Mouse (Mus musculus): ENCODE results near the gene Abl1. TPM values are rescaled to one million over a fixed set of nuclear protein-coding genes. Genes with fewer than 3 reads are reported as not detected.
A peak's percentile ranks its signal among the peaks of the same experiment; 100 is the strongest.

Abl1 gene
- total RNA-seq, 2 experiments from 2014 or later = 35.5 to 43.7 TPM

DNA sequence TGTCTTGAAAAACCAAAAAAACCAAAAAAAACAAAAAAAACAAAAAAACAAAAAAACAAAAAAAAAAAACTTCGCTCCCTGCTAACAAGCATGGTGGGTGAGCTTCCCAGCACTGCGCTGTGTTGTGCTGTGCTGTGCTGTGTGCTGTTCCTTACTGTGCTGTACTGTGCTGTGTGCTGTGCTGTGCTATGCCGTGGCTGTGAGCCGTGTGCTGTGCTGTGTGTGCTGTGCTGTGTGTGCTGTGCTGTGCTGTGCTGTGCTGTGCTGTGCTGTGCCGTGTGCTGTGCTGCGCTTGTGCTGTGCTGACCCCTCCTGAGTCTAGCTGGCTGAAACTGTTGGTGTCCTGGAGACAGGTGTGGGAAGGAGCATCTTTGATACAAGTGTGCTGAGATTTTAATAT is 78.9 kb downstream of the Abl1 start:
- intact Hi-C loops (cut with DNase I) = loop anchor here (5.0 kb wide), 1 partner anchor 40 kb away; no protein-coding TSS in a partner anchor
- DNase-seq (ENCODE audit: low spot score in 2 of 2) = no peak

GRCm38 (mm10) chr2:31767815-31768214 is 79.6 kb downstream of the Abl1 start:
- intact Hi-C loops (cut with DNase I) = loop anchor here (5.0 kb wide), 1 partner anchor 41 kb away; no protein-coding TSS in a partner anchor

GRCm38 (mm10) chr2:31769115-31769514 is 80.9 kb downstream of the Abl1 start:
- intact Hi-C loops (cut with DNase I) = loop anchor here (5.0 kb wide), 1 partner anchor 42 kb away; no protein-coding TSS in a partner anchor
- no peak for DNase-seq (ENCODE audit: low spot score in 2 of 2)

More at GRCm38 (mm10) chr2:31767815-31768214, 79.6 kb downstream of the Abl1 start:
- no peak for DNase-seq (ENCODE audit: low spot score in 2 of 2)

DNA sequence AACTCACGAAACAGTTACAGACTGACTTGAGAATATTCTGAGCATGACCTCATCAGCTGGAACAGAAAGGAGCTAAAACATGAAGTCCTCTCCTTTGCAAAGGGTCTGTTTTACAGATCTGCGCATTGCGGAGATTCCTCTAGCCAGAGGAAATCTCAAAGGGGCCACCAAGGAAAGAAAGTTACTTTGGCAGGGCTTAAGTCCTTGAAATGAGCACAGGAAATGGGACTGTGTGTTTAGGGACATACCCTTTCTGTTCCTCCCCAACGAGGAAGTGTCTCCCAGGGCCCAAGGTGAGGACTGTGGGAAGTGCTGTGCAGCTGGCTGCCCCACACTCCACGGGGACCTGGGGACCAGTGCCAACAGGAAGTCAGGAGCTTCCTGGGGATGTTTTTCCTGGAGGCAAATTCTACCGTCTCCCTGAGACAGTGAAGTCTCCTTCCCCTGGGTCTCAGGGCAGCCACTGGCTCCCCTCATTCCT is 81.5 kb downstream of the Abl1 start:
- intact Hi-C loops (cut with DNase I) = loop anchor here (5.0 kb wide), 1 partner anchor 42 kb away; no protein-coding TSS in a partner anchor
- no peak for DNase-seq (ENCODE audit: low spot score in 2 of 2)

GRCm38 (mm10) chr2:31770781-31771441 is 82.7 kb downstream of the Abl1 start:
- peak in 1 of 2 experiments; percentile 47 for DNase-seq (ENCODE audit: low spot score in 2 of 2)
- intact Hi-C loops (cut with DNase I) = no loop called here

GRCm38 (mm10) chr2:31776479-31776878 is 88.3 kb downstream of the Abl1 start:
- no peak for DNase-seq (ENCODE audit: low spot score in 2 of 2)
- intact Hi-C loops (cut with DNase I) = no loop called here

GRCm38 (mm10) chr2:31779258-31779657 is 91.1 kb downstream of the Abl1 start:
- DNase-seq (ENCODE audit: low spot score in 2 of 2) = no peak
- intact Hi-C loops (cut with DNase I) = no loop called here

DNA sequence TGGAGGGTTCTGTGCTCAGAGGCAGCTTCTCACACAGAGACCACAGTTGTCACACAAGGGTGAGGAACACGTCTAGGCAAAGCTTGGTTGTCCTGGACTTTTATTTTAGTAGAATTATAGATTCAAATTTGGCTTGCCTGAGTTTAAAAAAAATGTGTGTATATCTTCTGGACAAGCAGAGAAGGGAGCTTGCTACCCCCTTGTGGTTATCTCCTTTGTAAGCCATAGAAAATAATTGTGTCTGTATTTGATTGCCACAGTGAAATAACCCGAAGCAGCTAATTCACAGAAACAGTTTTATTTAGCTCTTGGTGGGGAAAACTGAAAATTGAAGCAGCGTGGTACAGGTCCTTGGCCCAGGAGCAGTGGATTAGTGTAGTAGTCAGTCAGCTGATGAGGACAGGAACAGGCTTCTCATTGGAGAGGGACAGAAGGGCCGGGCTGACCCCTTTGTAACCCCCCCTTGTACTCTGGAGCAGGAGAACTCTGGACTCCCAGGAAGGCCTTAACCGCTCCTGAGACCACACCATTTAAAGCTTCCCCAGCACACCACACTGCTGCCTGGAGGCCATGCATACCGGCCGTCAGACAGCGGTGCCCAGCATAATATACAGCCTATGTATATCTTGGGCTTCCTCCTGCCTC is 94.9 kb downstream of the Abl1 start:
- intact Hi-C loops (cut with DNase I) = loop anchor here (5.0 kb wide), 1 partner anchor 46 kb away; no protein-coding TSS in a partner anchor
- DNase-seq (ENCODE audit: low spot score in 2 of 2) = no peak

DNA sequence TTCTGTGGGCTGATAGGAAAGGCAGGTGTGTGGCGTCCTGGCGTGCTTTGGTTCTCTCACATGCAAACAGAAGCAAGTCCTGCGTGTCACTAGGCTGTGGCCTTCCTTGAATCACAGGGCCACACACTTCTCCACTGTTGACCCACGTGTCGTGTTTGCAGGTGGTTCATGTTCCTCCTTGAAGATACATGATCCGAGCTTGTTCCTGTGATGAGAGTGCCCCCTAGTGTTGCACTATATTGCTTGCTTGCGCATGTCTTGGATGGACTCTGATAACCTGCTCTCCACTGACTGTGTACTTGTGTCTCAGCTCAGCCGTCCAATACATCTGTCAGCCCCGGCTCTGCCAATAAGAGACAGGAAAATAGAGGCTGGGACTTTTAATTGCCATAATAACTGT is 96.9 kb downstream of the Abl1 start:
- intact Hi-C loops (cut with DNase I) = loop anchor here (1.0 to 5.0 kb wide), 2 partner anchors 102 to 303 kb away; no protein-coding TSS in a partner anchor

DNA sequence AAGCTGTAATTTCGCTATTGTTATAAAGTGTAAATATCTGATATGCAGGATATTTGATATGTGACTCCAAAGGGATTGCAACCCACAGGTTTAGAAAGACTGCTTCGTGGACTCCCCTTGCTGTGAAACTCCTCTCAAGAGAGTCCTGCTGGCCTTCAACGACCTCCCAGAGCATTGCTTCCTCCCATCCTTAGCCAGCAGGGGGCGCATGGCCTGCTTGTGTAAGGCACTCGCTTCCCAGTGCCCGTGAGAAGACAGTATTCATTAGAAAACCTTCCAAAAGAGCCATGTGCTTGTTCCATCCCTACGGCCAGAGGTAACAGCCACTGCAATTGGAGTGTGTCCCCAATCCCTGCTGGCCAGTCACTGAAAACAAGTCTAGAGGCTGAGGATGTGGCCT is 98.9 kb downstream of the Abl1 start:
- DNase-seq (ENCODE audit: low spot score in 2 of 2) = peak; percentile 70 to 74
- intact Hi-C loops (cut with DNase I) = loop anchor here (2.0 to 5.0 kb wide), 2 partner anchors 98 to 305 kb away; no protein-coding TSS in a partner anchor

More for the DNA sequence above, 96.9 kb downstream of the Abl1 start:
- peak; percentile 83 to 92 for DNase-seq (ENCODE audit: low spot score in 2 of 2)

DNA sequence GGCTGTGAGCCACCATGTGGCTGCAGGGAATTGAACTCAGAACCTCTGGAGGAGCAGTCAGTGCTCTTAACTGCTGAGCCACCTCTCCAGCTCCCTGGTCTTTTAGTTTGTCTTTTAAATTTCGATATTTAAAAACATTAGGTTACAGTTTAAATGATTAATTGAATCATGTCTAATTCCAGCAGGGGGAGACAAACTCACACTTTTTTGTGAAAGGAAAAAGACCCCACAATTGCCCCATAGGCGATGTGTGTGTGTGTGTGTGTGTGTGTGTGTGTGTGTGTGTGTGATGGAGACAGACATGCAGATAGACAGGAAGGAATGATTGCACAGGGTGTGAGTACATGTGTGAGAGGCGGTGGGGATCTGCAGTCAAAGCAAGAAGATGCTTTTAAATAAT is 100.1 kb downstream of the Abl1 start:
- no peak for DNase-seq (ENCODE audit: low spot score in 2 of 2)
- intact Hi-C loops (cut with DNase I) = loop anchor here (5.0 kb wide), 1 partner anchor 306 kb away; no protein-coding TSS in a partner anchor

- DNase-seq (ENCODE audit: low spot score in 2 of 2) = no peak
- intact Hi-C loops (cut with DNase I) = loop anchor here (5.0 kb wide), 1 partner anchor 307 kb away; no protein-coding TSS in a partner anchor
These were observed 101.0 kb downstream of the Abl1 start for GRCm38 (mm10) chr2:31789215-31789614.

DNA sequence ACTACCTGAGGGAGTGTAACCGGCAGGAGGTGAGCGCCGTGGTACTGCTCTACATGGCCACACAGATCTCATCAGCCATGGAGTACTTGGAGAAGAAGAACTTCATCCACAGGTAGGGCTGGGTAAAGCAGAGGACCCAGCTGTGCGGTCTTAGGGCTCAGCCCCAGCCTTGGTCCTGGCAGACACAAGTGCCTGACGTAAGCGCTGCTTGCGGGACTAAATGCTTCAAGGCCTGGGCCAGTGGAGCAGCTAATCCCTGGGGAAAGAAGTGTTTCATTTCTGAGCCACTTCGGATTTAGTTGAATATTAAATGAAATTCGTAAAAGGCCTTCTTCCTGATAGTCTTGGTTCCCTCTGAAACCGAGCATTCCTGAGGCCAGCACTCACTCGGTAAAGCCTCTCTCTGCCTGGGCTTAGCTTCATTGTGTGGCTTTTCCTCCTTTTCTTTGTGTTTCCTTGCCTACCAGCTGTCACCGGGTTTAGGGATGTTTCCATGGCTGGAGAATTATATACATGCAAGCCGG is 102.6 kb downstream of the Abl1 start:
- intact Hi-C loops (cut with DNase I) = no loop called here
- no peak for DNase-seq (ENCODE audit: low spot score in 2 of 2)

GRCm38 (mm10) chr2:31791260-31791659 is 103.1 kb downstream of the Abl1 start:
- no peak for DNase-seq (ENCODE audit: low spot score in 2 of 2)
- intact Hi-C loops (cut with DNase I) = no loop called here

DNA sequence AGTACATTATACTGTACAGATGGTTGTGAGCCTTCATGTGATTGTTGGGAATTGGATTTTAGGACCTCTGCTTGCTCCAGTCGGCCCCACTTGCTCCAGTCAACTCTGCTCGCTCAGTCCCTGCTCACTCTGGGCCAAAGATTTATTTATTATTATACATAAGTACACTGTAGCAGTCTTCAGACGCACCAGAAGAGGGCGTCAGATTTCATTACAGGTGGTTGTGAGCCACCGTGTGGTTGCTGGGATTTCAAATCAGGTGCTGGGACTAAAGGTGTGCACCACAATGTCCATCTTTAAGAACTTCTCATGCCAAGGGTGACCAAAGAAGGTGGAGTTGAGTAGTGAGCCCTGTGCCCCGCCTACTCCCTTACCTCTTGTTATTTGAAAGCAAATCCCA is 104.4 kb downstream of the Abl1 start:
- intact Hi-C loops (cut with DNase I) = no loop called here
- no peak for DNase-seq (ENCODE audit: low spot score in 2 of 2)

DNA sequence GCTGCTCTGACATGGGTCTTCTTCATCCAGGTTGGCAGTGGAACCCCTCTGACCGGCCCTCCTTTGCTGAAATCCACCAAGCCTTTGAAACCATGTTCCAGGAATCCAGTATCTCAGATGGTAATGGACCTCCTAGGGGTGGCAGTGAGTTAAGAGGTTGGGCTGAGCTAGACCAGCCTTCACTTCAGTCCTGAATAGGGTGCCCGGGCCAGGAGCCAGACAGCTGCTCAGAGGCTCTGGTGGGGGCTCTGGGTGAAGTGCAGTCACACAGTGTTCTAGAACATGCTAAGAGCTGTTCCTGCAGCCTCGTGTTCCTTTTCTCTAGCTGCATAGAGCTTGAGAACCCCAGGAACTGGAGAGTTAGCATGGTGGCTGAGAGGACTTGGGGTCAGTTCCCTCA is 108.8 kb downstream of the Abl1 start:
- intact Hi-C loops (cut with DNase I) = no loop called here
- no peak for DNase-seq (ENCODE audit: low spot score in 2 of 2)

- intact Hi-C loops (cut with DNase I) = no loop called here
These were observed 113.2 kb downstream of the Abl1 start for GRCm38 (mm10) chr2:31801416-31801815.

GRCm38 (mm10) chr2:31802811-31803210 is 114.6 kb downstream of the Abl1 start:
- intact Hi-C loops (cut with DNase I) = no loop called here

More at GRCm38 (mm10) chr2:31801416-31801815, 113.2 kb downstream of the Abl1 start:
- DNase-seq (ENCODE audit: low spot score in 2 of 2) = no peak

GRCm38 (mm10) chr2:31803480-31803879 is 115.3 kb downstream of the Abl1 start:
- intact Hi-C loops (cut with DNase I) = no loop called here
- no peak for DNase-seq (ENCODE audit: low spot score in 2 of 2)

More at GRCm38 (mm10) chr2:31802811-31803210, 114.6 kb downstream of the Abl1 start:
- DNase-seq (ENCODE audit: low spot score in 2 of 2) = no peak
